Mouse (Mus musculus): ENCODE measurements around the gene Ins2.

DNA sequence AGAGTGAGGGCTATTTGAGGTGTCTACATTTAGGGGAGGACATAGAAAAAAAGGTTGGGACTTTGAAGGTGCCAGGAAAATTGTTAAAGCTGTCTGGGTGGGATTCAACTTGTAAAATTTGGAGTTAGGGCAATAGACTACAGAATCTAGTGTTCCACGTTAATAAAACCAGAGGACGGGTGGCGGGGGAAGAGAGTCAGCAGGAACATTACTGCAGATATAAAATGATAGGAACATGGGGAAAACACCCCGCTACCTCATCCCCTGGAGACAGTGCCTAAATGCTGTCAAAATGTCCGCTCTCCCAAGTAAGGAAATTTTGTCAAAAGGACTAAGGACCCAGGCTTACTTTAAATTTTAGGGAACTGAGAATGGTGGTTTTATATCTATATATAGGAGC lies 80.0 kb downstream of the Ins2 start:
- TF ChIP-seq GATA1 (IDR thresholded peaks at IDR 0.05; ENCODE audit: borderline replicate concordance, low read length) (no peak), FLI1 (IDR thresholded peaks at IDR 0.05; ENCODE audit: low read length) (no peak)

Measured in megakaryocyte, embryonic 14.5 days (primary cell).